Mouse (Mus musculus) brain, embryonic 14.5 days (tissue): ENCODE measurements around the gene Pla2g1b. TPM values are rescaled to one million over a fixed set of nuclear protein-coding genes. Genes with fewer than 3 reads are reported as not detected.

Experiments used
- DNase-seq: peaks from one replicate; pipeline ENCODE4 v3.0.0-alpha.2; 2011; ENCODE audit warnings: low read depth
- CTCF ChIP-seq: fragments of 200-500 bp; IDR thresholded peaks from 2 replicates; pipeline ENCODE4 v1.5.1; 2012; ENCODE audit warnings: inconsistent platforms, mild to moderate bottlenecking, moderate library complexity, borderline replicate concordance; ENCODE audit not compliant: insufficient read depth, insufficient read length; ENCODE audit errors: extremely low read depth
- POLR2A ChIP-seq: fragments of 200-500 bp; IDR thresholded peaks from 2 replicates; pipeline ENCODE4 v1.6.1; 2012; ENCODE audit warnings: mild to moderate bottlenecking, inconsistent platforms, borderline replicate concordance; ENCODE audit not compliant: poor library complexity, insufficient read depth, insufficient read length, severe bottlenecking; ENCODE audit errors: extremely low read depth
- polyA plus RNA-seq: library from polyadenylated mRNA; depleted of rRNA; stranded (reverse); fragments of >200 nt; gene quantifications from 2 replicates; pipeline ENCODE4 v1.2.3, GENCODE M21; 2012

Pla2g1b gene
- polyA plus RNA-seq, 1 experiment = not detected

- TF ChIP-seq POLR2A (no peak), CTCF (no peak)
- no peak for DNase-seq
Measured at GRCm38 (mm10) chr5:115450410-115451317, 15.4 kb upstream of the Pla2g1b start.

- TF ChIP-seq CTCF = no peak
- no peak for TF ChIP-seq POLR2A
- DNase-seq = no peak
Measured at GRCm38 (mm10) chr5:115454422-115455090, 11.5 kb upstream of the Pla2g1b start.

- no peak for TF ChIP-seq CTCF
- no peak for TF ChIP-seq POLR2A
Measured at GRCm38 (mm10) chr5:115455838-115456237, 10.2 kb upstream of the Pla2g1b start.

GRCm38 (mm10) chr5:115458918-115459317, 7.1 kb upstream of the Pla2g1b start:
- TF ChIP-seq CTCF (no peak), POLR2A (no peak)
- no peak for DNase-seq

More at GRCm38 (mm10) chr5:115455838-115456237, 10.2 kb upstream of the Pla2g1b start:
- DNase-seq = no peak

- no peak for DNase-seq
- TF ChIP-seq POLR2A (no peak), CTCF (no peak)
Measured at GRCm38 (mm10) chr5:115464408-115465115, 1.5 kb upstream of the Pla2g1b start.

- no peak for DNase-seq
- TF ChIP-seq CTCF (no peak), POLR2A (no peak)
Measured at GRCm38 (mm10) chr5:115469791-115470190, 3.7 kb downstream of the Pla2g1b start.

- peak; percentile 65 for DNase-seq
- no peak for TF ChIP-seq POLR2A
- TF ChIP-seq CTCF = peak; percentile 87
Measured at GRCm38 (mm10) chr5:115470766-115471531, 4.9 kb downstream of the Pla2g1b start.

- no peak for DNase-seq
- TF ChIP-seq CTCF (peak; percentile 4; the same call in 1 of the 2 replicates), POLR2A (no peak)
Measured at GRCm38 (mm10) chr5:115473191-115473590, 7.1 kb downstream of the Pla2g1b start.

- TF ChIP-seq POLR2A (no peak), CTCF (no peak)
- no peak for DNase-seq
Measured at GRCm38 (mm10) chr5:115474174-115474828, 8.2 kb downstream of the Pla2g1b start.

- DNase-seq = peak; percentile 89
- no peak for TF ChIP-seq POLR2A
- TF ChIP-seq CTCF = no peak
Measured at GRCm38 (mm10) chr5:115475337-115476106, 9.5 kb downstream of the Pla2g1b start.
